Mouse (Mus musculus): ENCODE results near the gene Rmdn2. TPM values are rescaled to one million over a fixed set of nuclear protein-coding genes. Genes with fewer than 3 reads are reported as not detected.
A peak's percentile ranks its signal among the peaks of the same experiment; 100 is the strongest.

Rmdn2 gene
- polyA plus RNA-seq, 1 experiment from 2014 or later, result 4.7 TPM

GRCm38 (mm10) chr17:79658452-79658851 lies 46.8 kb downstream of the Rmdn2 start:
- Histone ChIP-seq H3K4me3 (replicated peaks) (no peak overlapping the region), H3K27me3 (no peaks in the 10 kb centered on the region), H3K36me3 (no peaks in the 10 kb centered on the region), H3K4me1 (replicated peaks) (no peaks in the 10 kb centered on the region), H3K9me3 (replicated peaks) (no peaks in the 10 kb centered on the region), H3K9ac (no peak overlapping the region), H3K4me2 (no peak overlapping the region), H3K27ac (no peak overlapping the region)
- DNase-seq (no peak), ATAC-seq (ENCODE audit: low read depth) (peak; percentile 66)
- 23% methylated on average over 3 of the region's 3 CpGs for WGBS (ENCODE audit: insufficient replicate concordance)

- H3K9me3 ChIP-seq (replicated peaks), result no peaks in the 10 kb centered on the region
- no peaks in the 10 kb centered on the region for H3K27me3 ChIP-seq
- H3K4me2 ChIP-seq, result no peak overlapping the region
- 54% methylated on average over 8 of the region's 8 CpGs for WGBS (ENCODE audit: insufficient replicate concordance)
- H3K4me3 ChIP-seq (replicated peaks), result no peak overlapping the region
- no peaks in the 10 kb centered on the region for H3K36me3 ChIP-seq
- no peak for ATAC-seq (ENCODE audit: low read depth)
- no peak for DNase-seq
- no peak overlapping the region for H3K27ac ChIP-seq
- no peak overlapping the region for H3K9ac ChIP-seq
- no peaks in the 10 kb centered on the region for H3K4me1 ChIP-seq (replicated peaks)
Observed at GRCm38 (mm10) chr17:79658863-79659262, 47.2 kb downstream of the Rmdn2 start.

- DNase-seq (peak; percentile 13), ATAC-seq (ENCODE audit: low read depth) (no peak)
- Histone ChIP-seq H3K4me2 (no peak overlapping the region), H3K36me3 (no peaks in the 10 kb centered on the region), H3K9ac (no peak overlapping the region), H3K27me3 (no peaks in the 10 kb centered on the region), H3K4me1 (replicated peaks) (no peaks in the 10 kb centered on the region), H3K9me3 (replicated peaks) (no peaks in the 10 kb centered on the region), H3K27ac (no peak overlapping the region), H3K4me3 (replicated peaks) (no peak overlapping the region)
- 41% methylated on average over 7 of the region's 7 CpGs for WGBS (ENCODE audit: insufficient replicate concordance)
Observed at GRCm38 (mm10) chr17:79661387-79661786, 49.7 kb downstream of the Rmdn2 start.

GRCm38 (mm10) chr17:79661848-79662247 lies 50.2 kb downstream of the Rmdn2 start:
- no peak for ATAC-seq (ENCODE audit: low read depth)
- H3K36me3 ChIP-seq, result no peaks in the 10 kb centered on the region

GRCm38 (mm10) chr17:79663393-79664105 lies 51.9 kb downstream of the Rmdn2 start:
- Histone ChIP-seq H3K27me3 (no peaks in the 10 kb centered on the region), H3K27ac (no peak overlapping the region), H3K36me3 (no peaks in the 10 kb centered on the region), H3K4me2 (no peak overlapping the region), H3K4me1 (replicated peaks) (no peaks in the 10 kb centered on the region), H3K9me3 (replicated peaks) (no peaks in the 10 kb centered on the region), H3K9ac (no peak overlapping the region), H3K4me3 (replicated peaks) (no peak overlapping the region)
- WGBS (ENCODE audit: insufficient replicate concordance), result 12% methylated on average over 3 of the region's 3 CpGs
- ATAC-seq (ENCODE audit: low read depth), result no peak
- no peak for DNase-seq

More at GRCm38 (mm10) chr17:79661848-79662247, 50.2 kb downstream of the Rmdn2 start:
- no peak for DNase-seq
- Histone ChIP-seq H3K4me2 (no peak overlapping the region), H3K27me3 (no peaks in the 10 kb centered on the region), H3K27ac (no peak overlapping the region), H3K9ac (no peak overlapping the region), H3K9me3 (replicated peaks) (no peaks in the 10 kb centered on the region), H3K4me1 (replicated peaks) (no peaks in the 10 kb centered on the region), H3K4me3 (replicated peaks) (no peak overlapping the region)
- 58% methylated on average over 9 of the region's 9 CpGs for WGBS (ENCODE audit: insufficient replicate concordance)

- 81% methylated on average over 2 of the region's 2 CpGs for WGBS (ENCODE audit: insufficient replicate concordance)
- H3K4me1 ChIP-seq (replicated peaks), result no peaks in the 10 kb centered on the region
- H3K9ac ChIP-seq, result no peak overlapping the region
- ATAC-seq (ENCODE audit: low read depth), result no peak
- no peak overlapping the region for H3K4me2 ChIP-seq
- no peaks in the 10 kb centered on the region for H3K9me3 ChIP-seq (replicated peaks)
- no peak overlapping the region for H3K4me3 ChIP-seq (replicated peaks)
- H3K27ac ChIP-seq, result no peak overlapping the region
- DNase-seq, result no peak
- no peaks in the 10 kb centered on the region for H3K36me3 ChIP-seq
- H3K27me3 ChIP-seq, result no peaks in the 10 kb centered on the region
Observed at GRCm38 (mm10) chr17:79664106-79664417, 52.4 kb downstream of the Rmdn2 start.

- Histone ChIP-seq H3K27ac (no peak overlapping the region), H3K4me3 (replicated peaks) (no peak overlapping the region), H3K9me3 (replicated peaks) (no peaks in the 10 kb centered on the region), H3K4me1 (replicated peaks) (no peaks in the 10 kb centered on the region), H3K27me3 (no peaks in the 10 kb centered on the region), H3K9ac (no peak overlapping the region), H3K4me2 (no peak overlapping the region), H3K36me3 (no peaks in the 10 kb centered on the region)
- DNase-seq, result no peak
- ATAC-seq (ENCODE audit: low read depth), result no peak
- WGBS (ENCODE audit: insufficient replicate concordance), result 68% methylated on average over 2 of the region's 2 CpGs
Observed at GRCm38 (mm10) chr17:79670837-79671236, 59.2 kb downstream of the Rmdn2 start.

- no peak for ATAC-seq (ENCODE audit: low read depth)
- WGBS (ENCODE audit: insufficient replicate concordance), result 62% methylated on average over 4 of the region's 4 CpGs
Observed at GRCm38 (mm10) chr17:79695106-79695505, 83.4 kb downstream of the Rmdn2 start.

GRCm38 (mm10) chr17:79695541-79695940 lies 83.9 kb downstream of the Rmdn2 start:
- ATAC-seq (ENCODE audit: low read depth), result no peak
- WGBS (ENCODE audit: insufficient replicate concordance), result 71% methylated on average over 6 of the region's 6 CpGs
- Histone ChIP-seq H3K27me3 (no peaks in the 10 kb centered on the region), H3K4me1 (replicated peaks) (no peaks in the 10 kb centered on the region), H3K27ac (no peak overlapping the region), H3K36me3 (no peaks in the 10 kb centered on the region), H3K9me3 (replicated peaks) (no peaks in the 10 kb centered on the region), H3K4me3 (replicated peaks) (no peak overlapping the region), H3K9ac (no peak overlapping the region), H3K4me2 (no peak overlapping the region)
- DNase-seq, result no peak

More at GRCm38 (mm10) chr17:79695106-79695505, 83.4 kb downstream of the Rmdn2 start:
- Histone ChIP-seq H3K27ac (no peak overlapping the region), H3K4me3 (replicated peaks) (no peak overlapping the region), H3K27me3 (no peaks in the 10 kb centered on the region), H3K9me3 (replicated peaks) (no peaks in the 10 kb centered on the region), H3K36me3 (no peaks in the 10 kb centered on the region), H3K4me1 (replicated peaks) (no peaks in the 10 kb centered on the region), H3K4me2 (no peak overlapping the region), H3K9ac (no peak overlapping the region)
- no peak for DNase-seq

- no peaks in the 10 kb centered on the region for H3K36me3 ChIP-seq
- H3K4me3 ChIP-seq (replicated peaks), result no peak overlapping the region
- DNase-seq (no peak), ATAC-seq (ENCODE audit: low read depth) (no peak)
- H3K9me3 ChIP-seq (replicated peaks), result no peaks in the 10 kb centered on the region
- no peak overlapping the region for H3K4me2 ChIP-seq
- H3K27me3 ChIP-seq, result no peaks in the 10 kb centered on the region
- 14% methylated on average over 1 of the region's 1 CpGs for WGBS (ENCODE audit: insufficient replicate concordance)
- H3K27ac ChIP-seq, result no peak overlapping the region
- no peak overlapping the region for H3K9ac ChIP-seq
- no peaks in the 10 kb centered on the region for H3K4me1 ChIP-seq (replicated peaks)
Observed at GRCm38 (mm10) chr17:79699197-79699596, 87.5 kb downstream of the Rmdn2 start.

GRCm38 (mm10) chr17:79700871-79701270 lies 89.2 kb downstream of the Rmdn2 start:
- ATAC-seq (ENCODE audit: low read depth), result no peak

GRCm38 (mm10) chr17:79705671-79706455 lies 94.2 kb downstream of the Rmdn2 start:
- no peaks in the 10 kb centered on the region for H3K4me1 ChIP-seq (replicated peaks)
- H3K9me3 ChIP-seq (replicated peaks), result no peaks in the 10 kb centered on the region
- ATAC-seq (ENCODE audit: low read depth) (no peak), DNase-seq (no peak)
- H3K36me3 ChIP-seq, result no peaks in the 10 kb centered on the region
- H3K4me2 ChIP-seq, result no peak overlapping the region
- H3K27ac ChIP-seq, result no peak overlapping the region
- no peak overlapping the region for H3K4me3 ChIP-seq (replicated peaks)
- peaks cover 13% of the 10 kb centered on the region for H3K27me3 ChIP-seq
- no peak overlapping the region for H3K9ac ChIP-seq
- 57% methylated on average over 9 of the region's 9 CpGs for WGBS (ENCODE audit: insufficient replicate concordance)

More at GRCm38 (mm10) chr17:79700871-79701270, 89.2 kb downstream of the Rmdn2 start:
- H3K27me3 ChIP-seq, result no peaks in the 10 kb centered on the region
- H3K9ac ChIP-seq, result no peak overlapping the region
- H3K27ac ChIP-seq, result no peak overlapping the region
- no peak for DNase-seq
- H3K9me3 ChIP-seq (replicated peaks), result no peaks in the 10 kb centered on the region
- H3K4me3 ChIP-seq (replicated peaks), result no peak overlapping the region
- no peak overlapping the region for H3K4me2 ChIP-seq
- no peaks in the 10 kb centered on the region for H3K4me1 ChIP-seq (replicated peaks)
- H3K36me3 ChIP-seq, result no peaks in the 10 kb centered on the region
- WGBS (ENCODE audit: insufficient replicate concordance), result 64% methylated on average over 5 of the region's 5 CpGs

Data from liver, embryonic 13.5 days (tissue).